Mouse (Mus musculus) embryonic facial prominence, embryonic 11.5 days (tissue): ENCODE results near the gene Gm2001. TPM values are rescaled to one million over a fixed set of nuclear protein-coding genes. Genes with fewer than 3 reads are reported as not detected.
"Not testable (repeated sequence)": the region's sequence is repeated elsewhere in the genome, so short reads cannot be mapped to it uniquely, and the experiment has no call there.

Experiments used
- ATAC-seq: fragments of 200-750 bp; cut with Nextera tagmentation; replicated peaks from 2 replicates; pipeline ENCODE4 v1.8.0; 2017; ENCODE audit warnings: low read depth; ENCODE audit not compliant: insufficient number of reproducible peaks, low FRiP score, low TSS enrichment
- DNase-seq: peaks from one replicate; pipeline ENCODE4 v3.0.0-alpha.2; 2015; ENCODE audit warnings: low spot score
- H3K27ac ChIP-seq: fragments of 300-500 bp; sonication (generic); replicated peaks from 2 replicates; pipeline ENCODE4 v1.5.1; 2014; ENCODE audit warnings: mild to moderate bottlenecking, low read depth, low read length, control low read depth
- H3K27me3 ChIP-seq: fragments of 300-500 bp; sonication (generic); 2 replicates; pipeline ENCODE4 v1.6.1; 2014; ENCODE audit warnings: mild to moderate bottlenecking, low read length, moderate library complexity, mixed read lengths; ENCODE audit not compliant: control insufficient read depth, insufficient read depth
- H3K36me3 ChIP-seq: fragments of 300-500 bp; sonication (generic); replicated peaks from 2 replicates; pipeline ENCODE4 v1.6.1; 2014; ENCODE audit warnings: low read depth, mild to moderate bottlenecking, low read length, moderate library complexity, mixed read lengths; ENCODE audit not compliant: control insufficient read depth, insufficient read depth
- H3K4me1 ChIP-seq: fragments of 300-500 bp; sonication (generic); 2 replicates; pipeline ENCODE4 v1.6.1; 2014; ENCODE audit warnings: low read length, mixed read lengths; ENCODE audit not compliant: control insufficient read depth, insufficient read depth
- H3K4me2 ChIP-seq: fragments of 300-500 bp; sonication (generic); 2 replicates; pipeline ENCODE4 v1.6.1; 2014; ENCODE audit warnings: low read depth, mild to moderate bottlenecking, control low read depth, low read length, moderate library complexity
- H3K4me3 ChIP-seq: fragments of 300-500 bp; sonication (generic); 2 replicates; pipeline ENCODE4 v1.5.1; 2014; ENCODE audit warnings: low read depth, low read length, control low read depth
- H3K9ac ChIP-seq: fragments of 300-500 bp; sonication (generic); replicated peaks from 2 replicates; pipeline ENCODE4 v1.6.1; 2014; ENCODE audit warnings: mild to moderate bottlenecking, control low read depth, low read length
- H3K9me3 ChIP-seq: fragments of 300-500 bp; sonication (generic); replicated peaks from 2 replicates; pipeline ENCODE4 v1.6.1; 2016; ENCODE audit warnings: mild to moderate bottlenecking, low read length, inconsistent platforms, mixed read lengths; ENCODE audit not compliant: control insufficient read depth
- WGBS: fragments of 180-500 bp; shearing (Covaris S2); extraction: QIAGEN DNeasy Blood & Tissue Kit; methylation state at CpG from one replicate; pipeline ENCODE4 v1.1.7; 2014; 5-methylcytosine and 5-hydroxymethylcytosine counted together
- polyA plus RNA-seq: library from polyadenylated mRNA; unstranded; fragments of >200 nt; fragmentation: Nextera tagmentation; extraction: Ambion mirVana; gene quantifications from 2 replicates; pipeline ENCODE4 v1.2.1, GENCODE M21; 2014

Gm2001 gene
- polyA plus RNA-seq, 1 experiment from 2014 or later: not detected

DNA sequence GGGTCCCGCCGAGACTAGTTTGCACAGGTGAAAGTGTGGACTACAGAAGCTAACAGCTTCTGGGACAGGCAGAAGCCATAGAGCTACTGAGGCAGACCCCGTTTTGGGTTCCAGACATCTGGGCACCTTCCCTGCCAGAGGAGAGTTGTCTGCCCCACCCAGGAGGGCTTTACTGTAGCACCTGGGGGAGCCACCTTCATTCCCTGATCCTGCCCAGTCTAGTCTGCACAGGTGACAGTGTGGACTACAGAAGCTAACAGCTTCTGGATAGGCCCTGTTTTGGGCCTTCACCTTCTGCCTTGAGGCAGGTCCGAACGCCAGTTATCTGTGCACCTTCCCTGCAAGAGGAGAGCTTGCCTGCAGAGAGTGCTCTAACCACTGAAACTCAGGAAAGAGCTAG lies 44.2 kb downstream of the Gm2001 start:
- H3K9ac ChIP-seq, ATAC-seq, H3K27ac ChIP-seq, H3K36me3 ChIP-seq, H3K4me1 ChIP-seq, H3K9me3 ChIP-seq, H3K4me2 ChIP-seq, H3K4me3 ChIP-seq, DNase-seq, H3K27me3 ChIP-seq: not testable (repeated sequence)
- WGBS: 91% methylated on average over 5 of the region's 5 CpGs

GRCm38 (mm10) chr12:87795212-87795611 lies 46.9 kb downstream of the Gm2001 start, which contains the start of gene Gm21936:
Gm21936 (plus strand) TSS chr12:87795512.
- not testable (repeated sequence) for ATAC-seq, H3K9me3 ChIP-seq, DNase-seq, H3K4me1 ChIP-seq, H3K27me3 ChIP-seq, H3K4me3 ChIP-seq, H3K27ac ChIP-seq, H3K36me3 ChIP-seq, H3K9ac ChIP-seq, H3K4me2 ChIP-seq
- 100% methylated on average over 1 of the region's 1 CpGs for WGBS

Other genes with a start within 250 kb of the Gm2001 start
- not detected in 2 replicates for gene Oog1, start 239.7 kb downstream of the Gm2001 start, polyA plus RNA-seq
- not detected in 2 replicates for gene Gm4027, start 223.5 kb downstream of the Gm2001 start, polyA plus RNA-seq
- not detected in 2 replicates for gene Gm16381, start 197.7 kb downstream of the Gm2001 start, polyA plus RNA-seq
- gene Gm21319, start 66.6 kb downstream of the Gm2001 start, polyA plus RNA-seq: not detected in 2 replicates
- not detected in 2 replicates for gene Gm21936, start 46.8 kb downstream of the Gm2001 start, polyA plus RNA-seq
- not detected in 2 replicates for gene BB287469, start 25.8 kb downstream of the Gm2001 start, polyA plus RNA-seq
- gene Gm2016, start 31.7 kb upstream of the Gm2001 start, polyA plus RNA-seq: not detected in 2 replicates
- gene Gm2022, start 53.0 kb upstream of the Gm2001 start, polyA plus RNA-seq: not detected in 2 replicates
- not detected in 2 replicates for gene Gm2035, start 77.5 kb upstream of the Gm2001 start, polyA plus RNA-seq
- not detected in 2 replicates for gene Gm2042, start 111.7 kb upstream of the Gm2001 start, polyA plus RNA-seq
- not detected in 2 replicates for gene Gm2075, start 169.5 kb upstream of the Gm2001 start, polyA plus RNA-seq
- not detected in 2 replicates for gene Gm6803, start 176.4 kb upstream of the Gm2001 start, polyA plus RNA-seq
- not detected in 2 replicates for gene Gm2056, start 184.7 kb upstream of the Gm2001 start, polyA plus RNA-seq
- not detected in 2 replicates for gene Gm16368, start 241.4 kb upstream of the Gm2001 start, polyA plus RNA-seq